In genomic region chr8:11749472-11749871, GRCm38 (mm10) we compare ENCODE assay signal across 37 mouse cellular contexts. TPM values are rescaled to one million over a fixed set of nuclear protein-coding genes. Genes with fewer than 3 reads are reported as not detected.
DNase-seq lines count a peak whose midpoint lies in the region; ATAC-seq and TF ChIP-seq lines count a peak whose summit lies in the region.
"Had no signal": no experiment of that assay in that cellular context is flagged by ENCODE, and none has a peak within 500 bp of the region (broad histone marks: within the 10 kb centered on the region; RNA-seq: fewer than 3 reads in every experiment).

No protein-coding gene starts in this region.

- no peak for TF ChIP-seq CTCF in heart, adult 2 months (IDR thresholded peaks at IDR 0.05)
- no peak for TF ChIP-seq CTCF in lung, adult 2 months (IDR thresholded peaks at IDR 0.05; ENCODE audit: insufficient read depth, low read length)
- TF ChIP-seq CTCF in heart, postnatal 0 days (IDR thresholded peaks at IDR 0.05; ENCODE audit: low read depth) = no peak

- no peaks in the 10 kb centered on the region for H3K9me3 ChIP-seq in heart, postnatal 0 days (replicated peaks; ENCODE audit: control insufficient read depth, low read length)
- H3K9me3 ChIP-seq in hindbrain, embryonic 14.5 days (ENCODE audit: control insufficient read depth, low read length) = no peaks in the 10 kb centered on the region
- H3K9me3 ChIP-seq: embryonic facial prominence, embryonic 12.5 days; hindbrain, embryonic 10.5 days; limb, embryonic 10.5 days; limb, embryonic 15.5 days; liver, embryonic 13.5 days; lung, embryonic 15.5 days; midbrain, embryonic 13.5 days had no signal

- no peak for TF ChIP-seq EP300 in heart, adult 2 months (IDR thresholded peaks at IDR 0.05; ENCODE audit: insufficient read depth, low read depth, low read length)
- no peak for TF ChIP-seq EP300 in heart, postnatal 0 days (IDR thresholded peaks at IDR 0.05; ENCODE audit: low read depth)

- no peak for TF ChIP-seq POLR2A in heart, adult 2 months (IDR thresholded peaks at IDR 0.05; ENCODE audit: insufficient read depth, low read depth, low read length)
- no peak for TF ChIP-seq POLR2A in lung, adult 2 months (IDR thresholded peaks at IDR 0.05; ENCODE audit: borderline replicate concordance, extremely low read depth, low read depth, low read length)

- H3K4me3 ChIP-seq in heart, adult 2 months = no peak overlapping the region
- no peak overlapping the region for H3K4me3 ChIP-seq in lung, adult 2 months (replicated peaks; ENCODE audit: extremely low read depth, low read depth, low read length)
- no peak overlapping the region for H3K4me3 ChIP-seq in heart, postnatal 0 days (ENCODE audit: low read depth, low read length)
- H3K4me3 ChIP-seq in hindbrain, embryonic 14.5 days (replicated peaks; ENCODE audit: low read length) = no peak overlapping the region
- H3K4me3 ChIP-seq: embryonic facial prominence, embryonic 12.5 days; hindbrain, embryonic 10.5 days; limb, embryonic 10.5 days; limb, embryonic 15.5 days; liver, embryonic 13.5 days; lung, embryonic 15.5 days; midbrain, embryonic 13.5 days had no signal

- no peaks in the 10 kb centered on the region for H3K79me2 ChIP-seq in heart, adult 2 months (replicated peaks; ENCODE audit: control insufficient read depth, insufficient read depth, low read length)

- 21% methylated on average over 6 of the region's 6 CpGs for WGBS in heart, adult 2 months
- 48% methylated on average over 6 of the region's 6 CpGs for WGBS in lung, adult 2 months
- WGBS in heart, postnatal 0 days = 24% methylated on average over 6 of the region's 6 CpGs
- 70% methylated on average over 6 of the region's 6 CpGs for WGBS in hindbrain, embryonic 14.5 days

- peak in 1 of 2 experiments; percentile 32 for DNase-seq in heart, adult 2 months
- no peak for DNase-seq in heart, postnatal 36 days
- DNase-seq in lung, postnatal 10 days = peak; percentile 48
- DNase-seq in lung, adult 2 months = no peak
- peak; percentile 49 for DNase-seq in heart, postnatal 0 days (ENCODE audit: low spot score)
- no peak for DNase-seq in hindbrain, embryonic 14.5 days (ENCODE audit: low spot score)
- no peak for DNase-seq in cerebellum, postnatal 14 days
- DNase-seq: adrenal gland, postnatal 14 days; cerebellum, adult 11 months; cerebellum, adult 9-10 months; embryo, embryonic 11 days; gastrocnemius, postnatal 36 days; kidney, adult 8-10 months; kidney, postnatal 4 days; layer of hippocampus, postnatal 36 days; liver, embryonic 13.5 days; retina, postnatal 1 day; right cerebral cortex, postnatal 25 days; spleen, adult 18-20 months; thymus, postnatal 14 days had no signal

- intact Hi-C loops in heart, adult 2 months (cut with DNase I) = no loop called here
- intact Hi-C loops in heart, postnatal 36 days (cut with DNase I) = no loop called here

- peak; percentile 45 for ATAC-seq in heart, postnatal 0 days (ENCODE audit: insufficient read depth, low read depth)
- no peak for ATAC-seq in hindbrain, embryonic 14.5 days (ENCODE audit: low FRiP score)
- ATAC-seq: CD4-positive, CD25-positive, alpha-beta regulatory T cell, adult 4 months; forebrain, embryonic 14.5 days; hindbrain, postnatal 0 days; intestine, embryonic 16.5 days; midbrain, embryonic 13.5 days had no signal

- no peaks in the 10 kb centered on the region for H3K36me3 ChIP-seq in heart, adult 2 months (ENCODE audit: control insufficient read depth, insufficient read depth, low read length)
- H3K36me3 ChIP-seq in heart, postnatal 0 days (replicated peaks; ENCODE audit: control insufficient read depth, insufficient read depth, low read length) = no peaks in the 10 kb centered on the region
- H3K36me3 ChIP-seq in hindbrain, embryonic 14.5 days (replicated peaks; ENCODE audit: control insufficient read depth, insufficient read depth) = no peaks in the 10 kb centered on the region
- H3K36me3 ChIP-seq: hindbrain, embryonic 10.5 days; limb, embryonic 10.5 days; limb, embryonic 15.5 days; liver, embryonic 13.5 days; lung, embryonic 15.5 days; midbrain, embryonic 13.5 days had no signal

- H3K4me2 ChIP-seq in heart, postnatal 0 days (ENCODE audit: low read depth, low read length) = peak overlapping the region; percentile 2; the same call in 1 of the 2 replicates
- no peak overlapping the region for H3K4me2 ChIP-seq in hindbrain, embryonic 14.5 days (replicated peaks)
- H3K4me2 ChIP-seq: embryonic facial prominence, embryonic 12.5 days; limb, embryonic 15.5 days; liver, embryonic 13.5 days; lung, embryonic 15.5 days; midbrain, embryonic 13.5 days had no signal

- H3K27me3 ChIP-seq in heart, adult 2 months (ENCODE audit: control insufficient read depth, insufficient read depth, low read length) = no peaks in the 10 kb centered on the region
- no peaks in the 10 kb centered on the region for H3K27me3 ChIP-seq in heart, postnatal 0 days (ENCODE audit: control insufficient read depth, insufficient read depth, low read length)
- no peaks in the 10 kb centered on the region for H3K27me3 ChIP-seq in hindbrain, embryonic 14.5 days (ENCODE audit: control insufficient read depth, insufficient read depth, low read length)
- H3K27me3 ChIP-seq: embryonic facial prominence, embryonic 12.5 days; limb, embryonic 15.5 days; liver, embryonic 13.5 days; lung, embryonic 15.5 days; midbrain, embryonic 13.5 days had no signal

- no peak overlapping the region for H3K9ac ChIP-seq in heart, adult 2 months (ENCODE audit: low read depth, low read length)
- no peak overlapping the region for H3K9ac ChIP-seq in heart, postnatal 0 days (replicated peaks; ENCODE audit: low read depth, low read length)
- no peak overlapping the region for H3K9ac ChIP-seq in hindbrain, embryonic 14.5 days
- H3K9ac ChIP-seq: embryonic facial prominence, embryonic 12.5 days; limb, embryonic 15.5 days; liver, embryonic 13.5 days; lung, embryonic 15.5 days; midbrain, embryonic 13.5 days had no signal

- H3K4me1 ChIP-seq in heart, adult 2 months (ENCODE audit: control insufficient read depth, insufficient read depth, low read length) = peaks cover 3% of the 10 kb centered on the region; the same call in 1 of the 2 replicates
- no peaks in the 10 kb centered on the region for H3K4me1 ChIP-seq in lung, adult 2 months (ENCODE audit: control insufficient read depth, insufficient read depth, low read length)
- H3K4me1 ChIP-seq in heart, postnatal 0 days (ENCODE audit: control insufficient read depth, insufficient read depth) = peaks cover 47% of the 10 kb centered on the region
- H3K4me1 ChIP-seq in hindbrain, embryonic 14.5 days (replicated peaks; ENCODE audit: control insufficient read depth, insufficient read depth, low read length) = no peaks in the 10 kb centered on the region
- H3K4me1 ChIP-seq: lung, embryonic 15.5 days had no signal

- H3K27ac ChIP-seq in heart, adult 2 months = peak overlapping the region; percentile 60
- H3K27ac ChIP-seq in heart, postnatal 0 days (ENCODE audit: low read depth) = peak overlapping the region; percentile 79
- H3K27ac ChIP-seq in hindbrain, embryonic 14.5 days = no peak overlapping the region
- H3K27ac ChIP-seq: embryonic facial prominence, embryonic 12.5 days; hindbrain, embryonic 10.5 days; hindbrain, postnatal 0 days; kidney, postnatal 0 days; limb, embryonic 10.5 days; limb, embryonic 15.5 days; liver, embryonic 13.5 days; lung, embryonic 15.5 days; macrophage; midbrain, embryonic 13.5 days had no signal

RNA-seq across cellular contexts. Expression of gene Arhgef7, which starts 22.0 kb away (rescaled TPM):
- 100 to 1,000 TPM; 114 to 117 TPM for total RNA-seq in heart, adult 2 months (2021)
- polyA plus RNA-seq in heart, adult 2 months (2012; rRNA removed) = 59.7 and 68.7 TPM in 2 replicates
- 100 to 1,000 TPM; 125 to 130 TPM for total RNA-seq in heart, postnatal 36 days (2021)
- polyA plus RNA-seq in lung, adult 2 months (2012; rRNA removed) = 50.9 and 56.2 TPM in 2 replicates
- 77.1 TPM in 2 replicates for total RNA-seq in heart, postnatal 0 days (2014; rRNA removed; ENCODE audit: low replicate concordance)
- polyA plus RNA-seq in heart, postnatal 0 days (2015; fragmentation: Nextera tagmentation; extraction: Ambion mirVana) = 43.7 and 49.2 TPM in 2 replicates
- 78.0 and 83.0 TPM in 2 replicates for polyA plus RNA-seq in hindbrain, embryonic 14.5 days (2014; fragmentation: Nextera tagmentation; extraction: Ambion mirVana)

RNA-seq across cellular contexts. Expression of gene 1700016D06Rik, which starts 48.6 kb away (rescaled TPM):
- total RNA-seq in heart, adult 2 months (2021) = not detected
- not detected in 2 replicates for polyA plus RNA-seq in heart, adult 2 months (2012; rRNA removed)
- not detected for total RNA-seq in heart, postnatal 36 days (2021)
- not detected in 2 replicates for polyA plus RNA-seq in lung, adult 2 months (2012; rRNA removed)
- not detected in 2 replicates for total RNA-seq in heart, postnatal 0 days (2014; rRNA removed; ENCODE audit: low replicate concordance)
- polyA plus RNA-seq in heart, postnatal 0 days (2015; fragmentation: Nextera tagmentation; extraction: Ambion mirVana) = not detected in 2 replicates
- not detected in 2 replicates for polyA plus RNA-seq in hindbrain, embryonic 14.5 days (2014; fragmentation: Nextera tagmentation; extraction: Ambion mirVana)
- total RNA-seq: adrenal gland, postnatal 14 days; gastrocnemius, postnatal 36 days; hindbrain, postnatal 0 days; layer of hippocampus, adult 8-10 months; layer of hippocampus, postnatal 36 days; left cerebral cortex, postnatal 10 days; megakaryocyte-erythroid progenitor cell, adult 5-6 weeks had no signal
- polyA plus RNA-seq: embryonic facial prominence, embryonic 12.5 days; forebrain, embryonic 14.5 days; hindbrain, postnatal 0 days; intestine, embryonic 16.5 days; kidney, postnatal 0 days; limb, embryonic 10.5 days; limb, embryonic 15.5 days; liver, embryonic 13.5 days; lung, embryonic 15.5 days; macrophage; neural tube, embryonic 14.5 days; stomach, embryonic 16.5 days had no signal

Comparison
In these comparisons a context has a peak if more than half of its experiments do, and no peak if none do; other contexts are left out.
1. DNase-seq: peak in lung, postnatal 10 days (single experiment) and heart, postnatal 0 days (single experiment); none in heart, postnatal 36 days (0 of 2), lung, adult 2 months (single experiment), hindbrain, embryonic 14.5 days (single experiment) and cerebellum, postnatal 14 days (0 of 2).